Mouse (Mus musculus) skeletal muscle tissue, adult 2 months (tissue): ENCODE results near the gene Clasrp.

Source experiments
- DNase-seq: peaks from one replicate; pipeline ENCODE4 v3.0.0-alpha.2; 2012; ENCODE audit warnings: low read depth, low spot score

Gene Clasrp

DNA sequence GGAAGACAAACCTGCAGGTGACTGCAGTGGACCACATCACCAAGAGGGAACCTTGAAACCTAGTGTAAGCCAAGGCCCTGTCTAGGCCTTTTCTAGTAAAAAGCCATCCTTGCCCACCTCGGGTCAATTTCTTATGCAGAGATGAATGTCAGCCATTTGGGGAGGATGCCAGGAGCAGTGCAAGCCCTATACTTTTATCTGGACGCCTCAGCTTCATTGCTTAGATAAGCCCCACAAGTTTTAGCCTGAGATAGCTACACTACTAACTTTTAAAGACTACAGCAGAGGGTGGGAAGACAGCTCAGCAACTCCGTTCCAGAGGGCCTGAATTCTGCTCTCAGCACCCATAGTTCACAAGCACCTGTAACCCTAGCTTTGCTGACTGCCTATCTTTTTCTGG, 40.4 kb downstream of the Clasrp start:
- no peak for DNase-seq

DNA sequence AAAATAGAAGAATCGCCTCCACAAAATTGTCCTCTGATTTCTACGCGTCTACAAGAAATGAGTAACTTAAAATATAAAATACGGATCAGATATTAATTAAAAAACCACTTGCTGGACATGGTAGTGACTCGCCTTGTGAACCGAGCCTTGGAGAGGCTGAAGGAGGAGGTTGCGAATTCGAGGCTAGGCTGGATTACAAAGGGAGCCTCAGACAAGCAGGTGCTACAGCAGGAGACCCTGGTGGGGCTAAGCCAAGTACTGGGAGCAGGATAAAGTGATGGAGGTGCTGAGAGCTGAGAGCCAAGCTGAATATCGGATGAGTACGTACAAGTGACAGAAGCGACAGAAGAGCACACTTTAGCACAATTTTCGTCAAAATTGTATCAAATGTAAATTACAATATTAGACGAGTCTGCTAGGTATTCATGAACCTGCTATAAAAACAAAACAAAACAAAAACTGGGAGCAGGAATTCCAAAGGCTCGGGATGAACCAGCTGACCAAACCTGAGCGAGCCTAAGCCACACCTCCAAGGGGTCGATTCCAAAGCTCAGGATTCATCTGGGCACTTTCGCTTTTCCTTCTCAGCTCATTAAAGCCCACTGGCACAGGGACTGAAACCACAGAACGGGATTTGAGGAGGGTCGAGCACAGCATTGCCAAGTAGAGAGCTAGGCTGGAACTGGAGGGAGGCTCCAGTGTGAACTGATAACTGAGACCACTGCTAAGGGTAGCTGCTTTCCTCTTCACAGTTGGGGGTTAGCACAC, 41.5 kb downstream of the Clasrp start, which contains the start of gene Ppp1r37:
TSS of gene Ppp1r37 (minus strand) at position 434 of the 768 bp plus-strand sequence.
- DNase-seq, result no peak

DNA sequence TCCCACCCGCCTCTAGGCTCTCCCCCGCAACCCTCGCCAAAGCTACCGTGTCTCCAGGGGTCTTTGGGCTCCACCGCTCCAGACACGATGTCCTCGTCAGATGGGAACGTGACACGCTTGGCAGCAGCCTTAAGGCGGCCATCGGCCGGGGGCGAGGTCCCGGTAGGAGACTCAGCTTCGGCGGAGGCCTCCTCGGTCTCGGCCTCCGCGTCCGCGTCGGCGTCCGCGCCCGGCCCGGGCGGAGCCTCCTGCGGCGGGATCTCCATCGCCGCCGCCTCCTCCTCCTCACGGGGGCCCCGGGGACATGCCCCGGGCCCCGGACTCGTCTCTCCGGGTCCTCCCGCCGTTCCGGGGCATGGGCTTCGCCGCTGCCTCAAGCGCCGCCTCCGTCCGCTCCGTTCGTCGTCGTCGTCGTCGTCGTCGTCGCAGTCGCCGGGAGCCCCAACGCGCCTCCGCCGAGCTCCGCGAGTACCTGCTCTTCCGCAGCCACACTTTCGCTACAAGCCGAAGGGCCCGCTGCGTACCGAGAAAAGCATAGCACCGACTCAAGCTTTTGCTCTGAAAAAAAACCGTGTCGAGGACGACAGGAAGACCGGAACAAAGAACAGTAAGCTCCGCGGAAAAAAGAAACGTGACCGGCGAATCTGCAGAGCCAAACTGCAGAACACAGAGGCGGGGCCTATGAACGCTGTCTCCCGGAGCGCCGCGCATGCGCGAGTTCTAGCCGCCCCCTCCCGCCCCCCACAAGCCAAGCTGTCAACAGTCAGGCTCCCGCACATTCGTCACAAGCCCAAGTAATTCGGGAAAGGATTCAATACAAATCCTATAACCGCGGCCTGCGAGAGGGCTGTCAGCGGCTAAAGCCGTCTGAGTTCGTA, 42.3 kb downstream of the Clasrp start:
- DNase-seq, result peak; percentile 97

DNA sequence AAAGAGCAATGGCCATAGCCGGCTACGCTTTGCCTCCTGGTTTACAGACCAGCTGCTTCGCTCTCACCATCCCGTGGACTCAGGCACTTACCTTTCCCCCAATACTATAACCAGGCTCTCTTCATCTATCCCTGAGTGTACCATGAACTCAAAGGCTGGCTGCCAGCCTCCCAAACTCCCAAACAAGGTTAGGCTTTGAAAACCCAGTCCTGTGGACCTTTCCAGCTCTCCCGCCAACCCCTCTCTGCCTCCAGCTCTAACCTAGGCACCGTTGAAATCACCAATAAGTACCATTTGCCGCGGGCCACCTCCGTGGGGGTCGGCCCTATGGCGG, 42.9 kb downstream of the Clasrp start:
- no peak for DNase-seq

DNA sequence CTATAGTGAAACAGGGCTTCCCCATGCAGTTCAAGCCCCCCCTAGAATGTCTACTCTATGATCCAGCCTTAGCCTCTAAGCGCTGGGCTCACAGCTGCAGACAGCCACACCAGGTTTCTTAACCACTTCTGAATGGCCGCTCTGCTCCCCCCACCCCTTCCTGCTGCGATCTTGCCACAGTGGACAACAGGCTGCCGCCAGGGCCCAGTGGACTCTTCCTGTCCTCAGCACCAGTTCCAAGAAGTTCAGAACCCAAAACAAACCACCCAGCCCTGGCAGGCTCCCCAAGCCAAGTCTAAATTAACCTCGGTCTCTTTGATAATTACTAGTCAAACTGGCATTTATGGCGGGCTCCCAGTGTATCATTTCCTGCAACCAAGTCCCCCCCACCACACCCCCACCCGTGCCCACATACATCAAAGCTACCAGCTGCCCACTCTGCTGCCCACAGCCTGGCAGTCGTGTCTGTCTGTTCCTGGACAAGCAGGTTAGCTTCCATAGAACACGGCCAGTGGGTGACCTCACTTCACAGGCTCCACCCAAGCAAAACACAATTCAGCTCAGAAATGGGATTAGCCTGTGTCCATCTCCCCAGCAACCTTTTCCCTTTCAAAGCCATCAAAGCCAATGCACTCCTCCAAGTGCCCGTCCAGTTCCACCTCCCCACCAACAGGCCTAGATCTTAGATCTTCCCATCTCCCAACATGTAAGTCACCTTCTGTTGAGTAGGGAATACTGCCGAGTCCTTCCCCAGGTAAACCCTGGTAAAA, 43.6 kb downstream of the Clasrp start:
- DNase-seq, result no peak

DNA sequence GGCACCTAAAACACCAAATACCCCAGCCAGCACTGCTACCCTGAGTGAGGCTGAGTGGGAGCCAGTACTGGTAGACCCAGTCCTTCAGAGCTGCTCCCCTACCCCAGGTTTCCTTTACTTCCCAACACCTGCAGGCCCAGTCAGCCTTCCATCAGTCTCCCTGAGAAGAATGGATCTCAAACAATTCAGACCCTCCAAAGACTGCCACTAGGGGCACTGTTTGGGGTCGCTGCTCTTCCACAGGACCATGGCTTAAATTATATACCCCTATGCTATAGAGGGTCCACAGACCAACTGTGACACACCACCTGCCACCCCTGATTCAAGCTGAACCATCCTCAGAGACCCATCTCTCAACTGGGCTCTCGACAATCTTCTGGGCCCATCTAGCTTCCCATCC, 45.3 kb downstream of the Clasrp start:
- no peak for DNase-seq

DNA sequence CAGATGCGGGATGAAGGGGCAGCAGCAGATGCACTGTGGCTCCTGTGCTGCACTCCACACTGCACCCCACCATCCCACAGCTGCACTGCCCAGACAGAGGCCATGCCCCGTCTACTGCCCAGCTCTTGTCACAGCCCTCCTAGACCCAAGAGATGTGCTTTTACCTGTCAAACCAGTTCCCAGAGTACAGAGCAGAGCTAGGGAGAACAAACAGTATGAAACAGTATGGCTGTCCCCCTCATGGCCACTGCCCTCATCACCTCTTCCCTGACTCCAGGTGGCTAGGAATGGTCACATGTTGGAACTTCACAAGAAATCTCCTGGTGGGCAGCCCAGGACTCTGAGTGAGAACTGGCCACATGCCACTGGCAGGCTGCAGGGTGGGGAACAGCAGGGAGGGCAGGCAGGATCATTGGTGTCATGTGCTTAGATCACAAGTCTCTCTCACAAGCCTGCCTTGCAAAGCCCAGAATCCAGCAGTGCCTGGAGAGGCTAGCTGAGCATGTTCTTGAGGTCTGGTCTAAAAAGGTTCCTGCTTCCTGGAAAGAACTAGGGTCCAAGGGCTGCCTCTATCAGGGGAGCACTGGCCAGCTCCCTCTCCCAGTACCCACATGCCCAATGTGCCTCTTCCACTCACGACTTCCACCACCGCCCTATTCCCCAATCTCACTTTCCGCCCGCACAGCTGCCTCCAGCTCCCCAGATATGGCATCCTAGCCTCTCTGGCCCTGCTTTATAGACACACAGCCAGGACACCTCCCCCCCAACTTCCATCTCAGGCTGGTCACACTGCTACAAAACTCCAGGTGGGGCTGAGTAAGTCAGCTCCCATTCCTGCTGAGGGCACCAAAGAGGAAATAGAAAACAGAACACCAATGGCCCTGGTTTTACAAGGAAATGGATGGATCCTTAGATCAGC, 46.0 kb downstream of the Clasrp start:
- no peak for DNase-seq

DNA sequence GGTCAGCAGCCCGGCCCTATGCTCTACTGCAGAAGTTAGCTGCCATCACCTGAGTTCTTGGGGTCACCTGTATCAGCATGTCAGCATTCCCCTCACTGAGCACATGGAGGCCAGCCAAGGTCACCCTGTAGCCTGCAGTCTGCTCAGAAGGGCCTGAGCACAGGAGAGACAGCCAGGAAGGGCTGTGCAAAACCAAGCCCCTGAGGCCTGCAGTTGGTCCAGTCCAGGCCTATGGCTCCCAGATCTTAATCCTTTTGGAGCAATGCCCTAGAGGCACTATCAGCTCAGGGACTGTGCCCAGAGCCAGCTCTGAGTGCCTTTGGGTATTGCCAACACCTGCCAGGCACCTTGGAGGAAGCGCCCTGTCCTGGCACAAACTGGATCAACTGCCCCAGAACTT, 47.2 kb downstream of the Clasrp start:
- peak; percentile 56 for DNase-seq

DNA sequence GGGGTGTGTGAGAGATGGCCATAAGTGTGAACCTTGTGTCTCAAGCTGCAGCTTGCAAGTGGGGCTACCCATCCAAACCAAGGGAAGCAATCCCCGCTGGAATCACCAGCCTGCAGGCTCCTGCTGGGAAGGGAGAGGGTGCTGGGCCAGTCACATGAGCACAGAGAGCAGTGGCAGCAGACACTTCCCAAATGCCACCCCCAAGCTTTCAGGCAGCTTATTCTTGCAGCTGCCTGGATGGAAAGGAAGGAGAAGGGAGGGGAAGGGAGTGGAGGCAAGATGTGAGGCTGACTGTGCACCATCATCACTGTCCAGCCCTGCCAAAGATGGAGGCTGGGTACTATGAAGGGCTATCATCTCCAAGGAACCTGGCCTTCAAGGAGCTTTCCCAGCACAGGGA, 50.1 kb downstream of the Clasrp start:
- no peak for DNase-seq

DNA sequence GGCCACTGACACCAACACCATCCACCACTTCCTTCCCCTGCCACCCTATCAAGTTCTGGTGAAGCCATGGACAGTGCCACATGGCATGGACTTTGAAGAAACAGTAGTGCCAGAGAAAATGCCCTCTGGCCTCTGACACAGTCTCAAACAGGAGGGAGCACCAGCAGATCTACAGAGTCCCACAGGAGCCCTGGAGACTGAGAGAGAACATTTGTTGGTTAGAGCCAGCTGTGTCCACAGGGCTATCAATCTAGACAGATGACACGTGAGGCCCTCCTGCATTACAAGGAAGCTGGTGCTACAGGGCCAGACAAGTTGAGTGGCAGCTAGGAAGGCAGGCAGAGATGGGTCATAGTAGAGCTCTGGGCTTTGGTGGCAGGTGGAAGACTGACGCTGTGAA, 51.8 kb downstream of the Clasrp start:
- DNase-seq, result no peak

DNA sequence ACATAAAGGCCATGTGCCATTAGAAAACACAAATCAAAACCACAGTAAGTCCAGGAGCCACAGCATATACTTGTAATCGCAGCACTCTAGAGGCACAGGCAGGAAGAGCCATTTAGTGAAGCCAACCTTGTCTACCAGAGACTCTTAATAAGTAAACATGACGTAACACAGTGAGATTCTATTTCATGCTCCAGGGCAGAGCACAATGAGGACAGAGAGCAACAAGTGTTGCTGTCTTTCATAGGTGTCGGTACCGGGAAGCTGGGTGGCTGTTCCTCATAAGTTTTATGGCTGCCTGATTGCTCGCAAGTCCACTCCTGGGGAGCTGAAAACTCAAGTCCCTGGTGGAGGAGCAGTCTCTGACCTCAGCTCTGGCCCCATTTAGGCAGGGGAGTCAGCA, 52.7 kb downstream of the Clasrp start:
- no peak for DNase-seq

DNA sequence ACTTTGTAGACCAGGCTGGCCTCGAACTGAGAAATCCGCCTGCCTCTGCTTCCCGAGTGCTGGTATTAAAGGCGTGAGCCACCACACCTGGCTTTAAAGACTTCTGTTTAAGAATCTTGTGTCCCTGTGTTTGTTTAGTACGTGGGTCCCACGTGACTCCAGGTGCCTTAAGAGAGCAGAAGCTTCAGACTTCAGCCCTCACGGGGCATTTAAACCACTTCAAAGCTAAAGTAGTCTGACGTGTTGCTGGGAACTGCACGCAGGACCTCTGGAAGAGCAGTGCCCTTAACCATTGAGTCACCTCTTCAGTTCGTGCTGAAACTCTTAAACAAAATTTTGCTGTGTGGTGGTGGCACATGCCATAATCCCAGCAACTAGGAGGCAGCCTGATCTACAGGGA, 54.9 kb downstream of the Clasrp start:
- DNase-seq, result no peak

DNA sequence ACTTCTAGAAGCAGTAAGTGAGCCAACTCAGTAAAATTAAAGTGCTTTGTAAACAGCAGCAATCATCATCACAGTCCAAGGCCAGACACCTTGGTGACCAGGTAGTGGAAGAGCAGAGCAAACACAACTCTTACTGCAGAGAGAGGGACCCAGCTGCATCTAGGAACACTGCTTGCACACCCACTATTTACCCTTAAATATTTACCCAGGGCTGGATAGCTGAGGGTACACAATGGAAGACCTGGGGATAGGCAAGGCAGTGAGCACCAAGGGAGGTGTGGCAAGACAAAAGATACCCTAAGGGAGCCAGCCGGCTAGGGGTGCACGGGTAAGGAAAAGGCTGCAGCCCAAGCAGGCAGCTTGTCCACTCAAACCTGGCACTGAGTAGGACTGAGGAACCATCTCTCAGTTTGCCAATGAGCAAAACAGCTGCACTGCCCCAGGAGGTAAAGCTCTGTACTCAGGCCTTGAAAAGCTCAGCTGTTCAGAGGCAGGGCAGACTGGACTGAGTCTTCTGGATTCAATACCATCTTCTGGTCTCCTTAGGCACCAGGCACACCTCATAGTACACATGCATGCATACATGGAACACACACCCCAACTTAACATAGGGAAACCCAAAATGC, 56.8 kb downstream of the Clasrp start:
- DNase-seq, result no peak

DNA sequence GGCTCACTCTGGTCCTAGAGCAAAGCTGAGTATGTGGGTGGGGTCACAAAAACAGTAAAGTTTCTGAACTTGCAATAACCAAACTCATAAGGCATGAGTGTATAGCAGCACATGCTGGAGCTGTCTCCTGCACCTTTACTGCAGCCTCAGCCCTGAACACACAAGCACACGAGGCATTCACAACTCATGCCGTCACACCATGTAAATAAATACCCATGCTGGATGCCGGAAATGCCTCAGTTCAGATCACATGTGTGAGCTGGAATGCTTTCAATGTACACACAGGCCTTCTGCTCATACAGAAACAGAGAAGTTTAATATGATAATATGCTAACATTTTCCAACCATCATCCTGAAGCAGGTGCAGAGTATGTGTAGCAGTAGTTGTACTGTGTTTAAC, 58.3 kb downstream of the Clasrp start:
- no peak for DNase-seq

DNA sequence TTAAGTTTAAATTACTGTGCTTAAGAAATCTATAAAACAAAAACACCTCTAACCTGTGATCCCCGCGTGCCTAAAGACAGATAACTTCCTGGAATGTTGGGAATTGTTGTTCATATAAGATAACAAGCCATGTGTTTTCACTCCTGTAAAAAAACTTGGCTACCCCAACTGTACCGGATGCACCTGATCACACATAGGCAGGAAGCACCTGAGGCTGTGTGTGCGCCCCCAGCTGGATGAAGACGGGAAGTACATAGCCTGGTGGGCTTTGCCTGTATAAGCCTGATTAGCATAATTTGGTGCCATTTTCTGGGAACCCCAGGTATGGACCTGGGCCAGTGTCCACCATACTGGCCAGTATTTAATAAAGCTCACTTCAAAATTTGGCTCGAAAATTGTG, 60.7 kb downstream of the Clasrp start:
- no peak for DNase-seq

DNA sequence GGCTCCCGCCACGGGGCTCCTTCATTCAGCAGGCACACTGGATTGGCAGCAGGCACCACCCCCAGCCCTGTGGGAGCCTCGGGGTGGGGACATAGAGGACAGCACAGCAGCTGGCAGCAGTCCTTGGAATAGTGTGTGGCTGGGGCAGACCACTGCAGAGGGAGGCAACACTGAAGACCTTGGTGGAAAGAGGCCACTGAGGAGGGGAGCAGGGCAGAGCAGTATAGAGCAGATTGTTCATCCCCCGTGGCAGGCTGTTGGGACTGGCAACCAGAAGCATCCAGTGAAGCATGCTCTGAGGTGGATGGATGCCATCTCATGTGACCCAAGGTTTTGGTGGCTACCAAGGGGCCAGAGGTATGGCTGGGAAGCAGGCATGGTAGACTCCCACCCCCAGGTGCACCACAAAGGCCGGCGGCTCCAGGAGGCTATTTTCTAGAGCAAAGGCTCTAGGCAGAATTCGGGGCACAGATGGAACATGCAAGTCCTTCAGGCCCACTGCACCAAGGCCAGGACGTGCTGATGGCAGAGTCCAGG, 62.1 kb downstream of the Clasrp start:
- no peak for DNase-seq

DNA sequence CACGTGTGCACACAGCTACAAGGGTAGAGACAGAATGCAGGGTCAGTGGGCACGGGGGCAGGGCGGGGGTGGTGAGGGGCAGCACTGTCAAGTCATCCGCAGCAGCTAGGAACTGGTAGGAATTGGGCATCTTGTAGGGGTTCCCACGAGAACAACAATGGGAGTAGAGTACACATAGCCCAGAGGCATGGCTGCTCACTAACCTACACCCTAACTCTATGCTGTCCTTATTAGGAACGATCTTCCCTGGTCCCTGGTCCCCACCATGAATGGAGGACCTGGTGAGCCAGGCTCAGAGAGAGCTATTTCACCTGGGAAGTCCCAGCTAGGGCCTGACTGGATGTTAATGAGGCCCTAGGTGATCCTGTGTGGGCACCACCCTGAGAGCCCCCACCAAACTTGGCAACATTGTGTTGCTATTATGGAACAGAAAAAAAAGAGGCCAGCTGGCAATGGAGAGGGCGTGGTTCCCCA, 62.6 kb downstream of the Clasrp start:
- DNase-seq, result no peak

DNA sequence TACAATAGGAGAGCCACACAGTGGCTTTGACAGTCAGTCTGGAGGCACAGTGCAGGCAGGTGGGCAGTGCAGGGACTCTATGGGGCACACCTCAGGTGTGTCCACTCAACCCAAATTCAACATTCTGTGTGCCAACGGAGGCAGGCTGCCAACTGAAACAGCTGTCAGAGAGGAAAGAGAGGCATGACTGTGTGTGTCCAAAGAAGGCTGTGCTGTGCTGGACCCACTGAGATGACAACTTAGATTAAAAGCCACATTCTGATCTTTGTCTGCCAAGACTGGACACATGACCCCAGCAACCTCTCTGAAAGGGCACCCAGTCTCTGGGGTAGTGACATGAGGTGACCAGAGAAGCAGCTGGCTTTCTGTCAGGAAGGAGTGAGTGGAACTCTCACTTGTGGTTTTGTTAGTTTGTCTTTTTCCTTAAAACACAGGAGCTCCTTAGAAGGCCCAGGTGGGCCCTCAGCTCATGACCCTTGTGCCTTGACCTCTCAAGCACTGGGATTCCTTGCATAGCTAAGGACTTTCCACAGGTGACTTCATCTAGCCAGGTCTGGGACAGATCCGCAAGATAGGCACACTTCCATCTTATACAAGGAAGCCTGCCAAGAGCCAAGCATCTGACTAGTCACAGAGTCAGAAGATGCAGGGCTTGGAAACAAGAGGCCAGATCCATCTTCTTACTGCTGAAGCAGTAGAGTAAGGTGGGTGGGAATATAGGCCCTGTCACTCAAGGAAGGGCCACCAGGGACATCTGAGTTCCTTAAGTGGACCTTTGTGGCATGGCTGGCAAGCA, 63.3 kb downstream of the Clasrp start:
- peak; percentile 48 for DNase-seq

DNA sequence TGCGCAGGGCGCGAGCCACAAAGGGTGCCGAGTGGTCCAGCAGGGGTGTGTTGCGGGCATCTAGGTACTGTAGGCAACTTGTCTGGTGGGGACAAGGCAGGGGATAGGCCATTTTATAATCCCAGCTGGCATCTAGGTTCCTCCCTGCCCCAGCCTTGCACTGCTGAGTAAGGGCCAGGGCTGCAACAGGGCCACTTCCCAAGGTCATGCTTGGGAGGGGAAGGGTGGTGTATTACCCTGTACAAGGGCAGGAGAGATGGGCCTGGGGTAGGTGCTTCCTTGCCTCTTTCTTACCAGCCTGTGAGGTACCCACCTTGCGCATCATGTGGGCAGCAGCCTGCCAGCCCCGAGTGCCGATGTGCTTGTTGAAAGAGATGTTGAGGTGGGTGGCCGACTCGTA, 69.6 kb downstream of the Clasrp start:
- no peak for DNase-seq

DNA sequence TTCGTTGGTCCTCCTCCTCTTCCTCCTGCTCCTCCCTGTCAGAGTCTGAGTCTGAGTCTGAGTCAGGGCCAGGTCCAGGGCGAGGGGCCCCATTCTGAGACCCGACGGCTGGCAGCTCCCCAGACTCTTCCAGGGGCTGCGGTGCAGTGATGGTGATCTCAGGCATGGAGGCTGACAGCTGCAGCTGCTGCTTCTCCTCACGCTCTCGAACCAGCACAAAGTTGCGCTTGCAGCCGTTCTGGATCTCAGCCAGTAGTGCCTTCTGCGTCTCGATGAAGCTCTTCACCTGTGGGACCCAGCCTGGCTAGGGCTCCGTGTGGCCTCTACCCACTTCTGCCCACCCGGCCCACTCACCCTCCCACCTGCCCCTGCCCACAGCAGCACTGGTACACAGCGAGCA, 72.0 kb downstream of the Clasrp start:
- DNase-seq, result no peak
